ENCODE assay signal across 15 mouse cellular contexts in genomic region chr1:163167051-163167450, GRCm38 (mm10).
A peak's percentile ranks its signal among the peaks of the same experiment; 100 is the strongest.
DNase-seq lines count a peak whose midpoint lies in the region; ATAC-seq and TF ChIP-seq lines count a peak whose summit lies in the region.
"Had no signal": no experiment of that assay in that cellular context is flagged by ENCODE, and none has a peak within 500 bp of the region (broad histone marks: within the 10 kb centered on the region; RNA-seq: fewer than 3 reads in every experiment).

No protein-coding gene starts in this region.

- no peak for TF ChIP-seq EP300 in lung, postnatal 0 days (IDR thresholded peaks at IDR 0.05)

- no peaks in the 10 kb centered on the region for H3K27me3 ChIP-seq in kidney, embryonic 16.5 days (ENCODE audit: insufficient read depth, low read length)
- no peaks in the 10 kb centered on the region for H3K27me3 ChIP-seq in lung, postnatal 0 days (replicated peaks; ENCODE audit: insufficient read depth, low read length)
- no peaks in the 10 kb centered on the region for H3K27me3 ChIP-seq in forebrain, embryonic 13.5 days
- H3K27me3 ChIP-seq in midbrain, postnatal 0 days (ENCODE audit: insufficient read depth, low read length), result no peaks in the 10 kb centered on the region
- H3K27me3 ChIP-seq: hindbrain, embryonic 13.5 days; liver, embryonic 15.5 days; Patski had no signal

- no peaks in the 10 kb centered on the region for H3K36me3 ChIP-seq in kidney, embryonic 16.5 days (ENCODE audit: insufficient read depth, low read length)
- no peaks in the 10 kb centered on the region for H3K36me3 ChIP-seq in lung, postnatal 0 days (ENCODE audit: insufficient read depth, low read length)
- no peaks in the 10 kb centered on the region for H3K36me3 ChIP-seq in forebrain, embryonic 13.5 days (ENCODE audit: poor library complexity, severe bottlenecking)
- no peaks in the 10 kb centered on the region for H3K36me3 ChIP-seq in midbrain, postnatal 0 days (ENCODE audit: insufficient read depth, low read length)
- H3K36me3 ChIP-seq: hindbrain, embryonic 13.5 days; liver, embryonic 15.5 days had no signal

- no peak overlapping the region for H3K27ac ChIP-seq in kidney, embryonic 16.5 days (ENCODE audit: low read length)
- H3K27ac ChIP-seq in gastrocnemius, adult 2 months, result peak overlapping the region; percentile 35; the same call in 1 of the 2 replicates
- H3K27ac ChIP-seq in lung, postnatal 0 days (ENCODE audit: low read length), result no peak overlapping the region
- H3K27ac ChIP-seq in forebrain, embryonic 13.5 days, result no peak overlapping the region
- H3K27ac ChIP-seq in midbrain, postnatal 0 days (ENCODE audit: low read depth, low read length), result no peak overlapping the region
- H3K27ac ChIP-seq: hindbrain, embryonic 13.5 days; liver, embryonic 15.5 days had no signal

- intact Hi-C loops in gastrocnemius, adult 2 months (cut with DNase I), result no loop called here
- intact Hi-C loops in heart, postnatal 14 days (cut with DNase I), result loop anchor here (5.0 kb wide), 1 partner anchor 145 kb away; the partner anchor contains the start of gene Prrx1

- 0 out of 2 replicates have a peak, but pooled peaks cover 5% of the 10 kb centered on the region for H3K9me3 ChIP-seq in kidney, embryonic 16.5 days (ENCODE audit: low read length)
- H3K9me3 ChIP-seq in lung, postnatal 0 days (ENCODE audit: low read length), result no peaks in the 10 kb centered on the region
- H3K9me3 ChIP-seq in forebrain, embryonic 13.5 days (replicated peaks), result no peaks in the 10 kb centered on the region
- no peaks in the 10 kb centered on the region for H3K9me3 ChIP-seq in midbrain, postnatal 0 days (ENCODE audit: low read length)
- H3K9me3 ChIP-seq: liver, embryonic 15.5 days had no signal

- no peak overlapping the region for H3K9ac ChIP-seq in kidney, embryonic 16.5 days (replicated peaks; ENCODE audit: low read length)
- no peak overlapping the region for H3K9ac ChIP-seq in lung, postnatal 0 days (replicated peaks; ENCODE audit: low read depth)
- H3K9ac ChIP-seq in forebrain, embryonic 13.5 days, result no peak overlapping the region
- H3K9ac ChIP-seq in midbrain, postnatal 0 days (replicated peaks; ENCODE audit: low read length, poor library complexity, severe bottlenecking), result no peak overlapping the region
- H3K9ac ChIP-seq: hindbrain, embryonic 13.5 days; liver, embryonic 15.5 days had no signal

- no peak for TF ChIP-seq CTCF in gastrocnemius, adult 2 months (IDR thresholded peaks at IDR 0.05)
- no peak for TF ChIP-seq CTCF in lung, postnatal 0 days (IDR thresholded peaks at IDR 0.05)
- no peak for TF ChIP-seq CTCF in midbrain, postnatal 0 days (IDR thresholded peaks at IDR 0.05)

- ATAC-seq in kidney, embryonic 16.5 days (ENCODE audit: low FRiP score, low TSS enrichment), result no peak; the same call in 1 of the 2 replicates
- no peak for ATAC-seq in lung, postnatal 0 days
- ATAC-seq in forebrain, embryonic 13.5 days, result no peak
- no peak for ATAC-seq in midbrain, postnatal 0 days (ENCODE audit: low FRiP score)
- ATAC-seq: CD4-positive, CD25-positive, alpha-beta regulatory T cell, adult 4 months; Patski had no signal

- H3K4me3 ChIP-seq in kidney, embryonic 16.5 days (ENCODE audit: low read length), result no peak overlapping the region
- H3K4me3 ChIP-seq in gastrocnemius, adult 2 months, result no peak overlapping the region
- no peak overlapping the region for H3K4me3 ChIP-seq in lung, postnatal 0 days (ENCODE audit: low read depth, low read length)
- H3K4me3 ChIP-seq in forebrain, embryonic 13.5 days, result no peak overlapping the region
- H3K4me3 ChIP-seq in midbrain, postnatal 0 days (ENCODE audit: low read depth, low read length), result no peak overlapping the region
- H3K4me3 ChIP-seq: hindbrain, embryonic 13.5 days; liver, embryonic 15.5 days had no signal

- DNase-seq in kidney, adult 11 months, result peak; percentile 29
- DNase-seq in gastrocnemius, adult 2 months, result peak; percentile 57
- DNase-seq in heart, postnatal 14 days, result peak; percentile 42 to 68
- DNase-seq in lung, postnatal 0 days (ENCODE audit: low spot score), result peak; percentile 20
- DNase-seq in midbrain, postnatal 0 days (ENCODE audit: low spot score), result no peak
- no peak for DNase-seq in spleen, adult 18-20 months
- DNase-seq: adrenal gland, adult 8-10 months; thymus, postnatal 25 days had no signal

- no peak overlapping the region for H3K4me2 ChIP-seq in kidney, embryonic 16.5 days (replicated peaks; ENCODE audit: low read depth, low read length)
- no peak overlapping the region for H3K4me2 ChIP-seq in lung, postnatal 0 days (replicated peaks; ENCODE audit: low read depth, low read length)
- H3K4me2 ChIP-seq in forebrain, embryonic 13.5 days, result no peak overlapping the region
- H3K4me2 ChIP-seq in midbrain, postnatal 0 days (ENCODE audit: low read depth, low read length, poor library complexity, severe bottlenecking), result no peak overlapping the region
- H3K4me2 ChIP-seq: hindbrain, embryonic 13.5 days; liver, embryonic 15.5 days; midbrain, embryonic 11.5 days had no signal

- no peaks in the 10 kb centered on the region for H3K4me1 ChIP-seq in kidney, embryonic 16.5 days (ENCODE audit: insufficient read depth, low read length)
- peaks cover 2% of the 10 kb centered on the region; the same call in 1 of the 2 replicates for H3K4me1 ChIP-seq in lung, postnatal 0 days (ENCODE audit: insufficient read depth, low read depth, low read length)
- no peaks in the 10 kb centered on the region for H3K4me1 ChIP-seq in forebrain, embryonic 13.5 days
- no peaks in the 10 kb centered on the region for H3K4me1 ChIP-seq in midbrain, postnatal 0 days (ENCODE audit: insufficient read depth, low read length)
- H3K4me1 ChIP-seq: hindbrain, embryonic 13.5 days; liver, embryonic 15.5 days had no signal

Comparison
In these comparisons a context has a peak if more than half of its experiments do, and no peak if none do; other contexts are left out.
1. DNase-seq: peak in kidney, adult 11 months (single experiment), gastrocnemius, adult 2 months (single experiment), heart, postnatal 14 days (2 of 2) and lung, postnatal 0 days (single experiment); none in midbrain, postnatal 0 days (single experiment) and spleen, adult 18-20 months (0 of 2).